Mouse (Mus musculus): ENCODE measurements around the gene Zfp764.

- no peak for TF ChIP-seq CTCF (IDR thresholded peaks at IDR 0.05; ENCODE audit: borderline replicate concordance, control insufficient read depth, extremely low read depth, insufficient read depth, low read length, poor library complexity)
- TF ChIP-seq POLR2A (IDR thresholded peaks at IDR 0.05; ENCODE audit: control insufficient read depth, extremely low read depth, insufficient read depth, low read length, poor library complexity) = no peak
Observed at GRCm38 (mm10) chr7:127360265-127360664, 46.4 kb downstream of the Zfp764 start.

Data from thymus, adult 2 months (tissue).